Mouse (Mus musculus) right cerebral cortex, postnatal 14 days (tissue): Measurements from ENCODE around the gene Lypla2.
"Not testable (repeated sequence)": the region's sequence is repeated elsewhere in the genome, so short reads cannot be mapped to it uniquely, and the experiment has no call there.

Experiments
- DNase-seq: peaks from one replicate; pipeline ENCODE4 v3.0.0; 2022

Gene Lypla2

GRCm38 (mm10) chr4:135972556-135972906 lies at the start of gene Lypla2:
Gene Lypla2, minus strand, starts transcription at chr4:135972626.
- DNase-seq, result peak; percentile 90

GRCm38 (mm10) chr4:136021549-136022047 lies 49.2 kb upstream of the Lypla2 start, which contains the start of gene Eloa:
Gene Eloa, minus strand, starts transcription at chr4:136021763.
- DNase-seq, result peak; percentile 99

- peak; percentile 9 for DNase-seq
These were observed 48.5 kb upstream of the Lypla2 start for GRCm38 (mm10) chr4:136020743-136021548.

- no peak for DNase-seq
These were observed 43.7 kb upstream of the Lypla2 start for GRCm38 (mm10) chr4:136016059-136016602.

- DNase-seq, result no peak
These were observed 38.2 kb upstream of the Lypla2 start for GRCm38 (mm10) chr4:136010586-136010985.

- DNase-seq, result no peak
These were observed 36.5 kb upstream of the Lypla2 start for GRCm38 (mm10) chr4:136008782-136009447.

GRCm38 (mm10) chr4:136006821-136007220 lies 34.4 kb upstream of the Lypla2 start:
- no peak for DNase-seq

- DNase-seq, result no peak
These were observed 32.5 kb upstream of the Lypla2 start for GRCm38 (mm10) chr4:136004921-136005320.

- no peak for DNase-seq
These were observed 31.8 kb upstream of the Lypla2 start for GRCm38 (mm10) chr4:136004107-136004675.

GRCm38 (mm10) chr4:135995118-135995517 lies 22.7 kb upstream of the Lypla2 start:
- no peak for DNase-seq

- no peak for DNase-seq
These were observed 21.5 kb upstream of the Lypla2 start for GRCm38 (mm10) chr4:135993941-135994340.

GRCm38 (mm10) chr4:135987714-135988113 lies 15.3 kb upstream of the Lypla2 start:
- no peak for DNase-seq

- DNase-seq, result peak; percentile 91
These were observed 14.7 kb upstream of the Lypla2 start, which contains the start of gene Pithd1 for GRCm38 (mm10) chr4:135986943-135987710. Gene Pithd1, minus strand, starts transcription at chr4:135987264.

- DNase-seq, result no peak
These were observed 14.0 kb upstream of the Lypla2 start for GRCm38 (mm10) chr4:135986301-135986942.

GRCm38 (mm10) chr4:135985769-135986168 lies 13.3 kb upstream of the Lypla2 start:
- DNase-seq, result no peak

- DNase-seq, result no peak
These were observed 12.8 kb upstream of the Lypla2 start for GRCm38 (mm10) chr4:135985193-135985592.

GRCm38 (mm10) chr4:135984556-135984955 lies 12.1 kb upstream of the Lypla2 start:
- DNase-seq, result no peak

GRCm38 (mm10) chr4:135981524-135982063 lies 9.2 kb upstream of the Lypla2 start:
- DNase-seq, result peak; percentile 51

- DNase-seq, result not testable (repeated sequence)
These were observed 7.8 kb upstream of the Lypla2 start for GRCm38 (mm10) chr4:135980223-135980622.

- no peak for DNase-seq
These were observed 3.7 kb upstream of the Lypla2 start for GRCm38 (mm10) chr4:135976146-135976545.
